Mouse (Mus musculus) lung, embryonic 16.5 days (tissue): ENCODE measurements around the gene Cds1. TPM values are rescaled to one million over a fixed set of nuclear protein-coding genes. Genes with fewer than 3 reads are reported as not detected.
A peak's percentile ranks its signal among the peaks of the same experiment; 100 is the strongest.

Experiments used
- ATAC-seq: fragments of 200-750 bp; cut with Nextera tagmentation; 2 replicates; pipeline ENCODE4 v1.8.0; 2017; ENCODE audit warnings: low read depth, mild to moderate bottlenecking, moderate library complexity
- H3K27ac ChIP-seq: fragments of 300-500 bp; sonication (generic); 2 replicates; pipeline ENCODE4 v1.5.1; 2014; ENCODE audit warnings: mild to moderate bottlenecking, control low read depth, low read length
- H3K27me3 ChIP-seq: fragments of 300-500 bp; sonication (generic); 2 replicates; pipeline ENCODE4 v1.6.1; 2014; ENCODE audit warnings: low read depth, low read length, mixed read lengths; ENCODE audit not compliant: control insufficient read depth, insufficient read depth
- H3K36me3 ChIP-seq: fragments of 300-500 bp; sonication (generic); 2 replicates; pipeline ENCODE4 v1.6.1; 2014; ENCODE audit warnings: low read length; ENCODE audit not compliant: control insufficient read depth, insufficient read depth
- H3K4me1 ChIP-seq: fragments of 300-500 bp; sonication (generic); replicated peaks from 2 replicates; pipeline ENCODE4 v1.6.1; 2014; ENCODE audit warnings: low read length, mixed read lengths; ENCODE audit not compliant: control insufficient read depth, insufficient read depth
- H3K4me2 ChIP-seq: fragments of 300-500 bp; sonication (generic); 2 replicates; pipeline ENCODE4 v1.6.1; 2014; ENCODE audit warnings: low read depth, low read length, control low read depth
- H3K4me3 ChIP-seq: fragments of 300-500 bp; sonication (generic); 2 replicates; pipeline ENCODE4 v1.5.1; 2014; ENCODE audit warnings: mild to moderate bottlenecking, low read length, control low read depth
- H3K9ac ChIP-seq: fragments of 300-500 bp; sonication (generic); 2 replicates; pipeline ENCODE4 v1.6.1; 2014; ENCODE audit warnings: low read length, control low read depth
- H3K9me3 ChIP-seq: fragments of 300-500 bp; sonication (generic); 2 replicates; pipeline ENCODE4 v1.6.1; 2016; ENCODE audit warnings: low read length; ENCODE audit not compliant: control insufficient read depth
- WGBS: fragments of 180-500 bp; shearing (Covaris S2); extraction: QIAGEN DNeasy Blood & Tissue Kit; methylation state at CpG from one replicate; pipeline ENCODE4 v1.1.7; 2014; 5-methylcytosine and 5-hydroxymethylcytosine counted together
- polyA plus RNA-seq: library from polyadenylated mRNA; unstranded; fragments of >200 nt; fragmentation: Nextera tagmentation; extraction: Ambion mirVana; gene quantifications from 2 replicates; pipeline ENCODE4 v1.2.1, GENCODE M21; 2015

The Cds1 gene
- polyA plus RNA-seq, 1 experiment from 2014 or later, result 7.3 TPM

DNA sequence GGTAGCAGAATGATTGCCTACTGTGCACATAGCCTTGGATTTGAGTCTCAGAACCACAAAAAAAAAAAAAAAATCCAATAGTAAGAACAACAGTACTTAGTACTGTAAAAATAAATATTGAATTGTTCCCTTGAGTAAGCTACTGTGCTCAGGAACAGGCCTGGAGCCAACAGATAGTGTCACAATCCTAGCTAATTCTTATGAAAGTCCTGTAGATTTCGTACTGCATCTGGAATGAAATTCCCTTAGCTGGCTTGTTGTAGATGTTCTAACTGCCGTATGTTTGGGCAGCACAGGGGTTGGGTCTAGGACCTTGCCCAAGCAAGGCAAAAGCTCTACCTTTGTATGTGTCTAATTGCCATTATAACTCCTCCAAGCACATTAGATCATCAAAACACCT lies 22.9 kb upstream of the Cds1 start:
- Histone ChIP-seq H3K9ac (no peak overlapping the region), H3K36me3 (no peaks in the 10 kb centered on the region), H3K4me1 (no peaks in the 10 kb centered on the region), H3K4me3 (no peak overlapping the region), H3K27ac (no peak overlapping the region), H3K4me2 (no peak overlapping the region), H3K9me3 (no peaks in the 10 kb centered on the region), H3K27me3 (no peaks in the 10 kb centered on the region)
- 43% methylated on average over 2 of the region's 2 CpGs for WGBS
- ATAC-seq, result peak; percentile 51; the same call in 1 of the 2 replicates

GRCm38 (mm10) chr5:101742425-101742824 lies 22.5 kb upstream of the Cds1 start:
- Histone ChIP-seq H3K9ac (no peak overlapping the region), H3K9me3 (no peaks in the 10 kb centered on the region), H3K4me1 (no peaks in the 10 kb centered on the region), H3K27ac (no peak overlapping the region), H3K36me3 (no peaks in the 10 kb centered on the region), H3K4me3 (no peak overlapping the region), H3K4me2 (no peak overlapping the region), H3K27me3 (no peaks in the 10 kb centered on the region)
- 88% methylated on average over 8 of the region's 8 CpGs for WGBS
- ATAC-seq, result no peak

GRCm38 (mm10) chr5:101744886-101745285 lies 20.0 kb upstream of the Cds1 start:
- Histone ChIP-seq H3K27me3 (no peaks in the 10 kb centered on the region), H3K9ac (no peak overlapping the region), H3K27ac (no peak overlapping the region), H3K4me2 (no peak overlapping the region), H3K36me3 (no peaks in the 10 kb centered on the region), H3K4me1 (no peaks in the 10 kb centered on the region), H3K9me3 (no peaks in the 10 kb centered on the region), H3K4me3 (no peak overlapping the region)
- WGBS, result 83% methylated on average over 6 of the region's 6 CpGs
- ATAC-seq, result no peak

DNA sequence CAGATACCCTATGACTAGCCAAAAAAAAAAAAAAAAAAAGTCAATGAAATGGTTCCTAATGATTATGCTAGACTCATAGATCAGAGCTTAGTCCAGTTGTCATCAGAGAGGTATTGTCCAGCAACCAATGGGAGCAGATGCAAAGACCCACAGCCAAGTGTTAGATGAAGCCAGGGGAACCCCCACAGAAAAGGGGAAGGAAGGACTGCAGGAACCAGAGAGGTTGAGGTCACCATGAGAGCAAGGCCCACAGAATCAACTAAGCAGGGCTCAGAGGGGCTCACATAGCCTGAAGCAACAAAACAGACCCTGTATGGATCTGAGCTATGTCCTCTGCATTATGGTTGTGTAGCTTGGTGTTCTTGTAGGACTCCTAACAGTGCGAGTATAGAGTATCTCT lies 11.2 kb upstream of the Cds1 start:
- Histone ChIP-seq H3K4me3 (no peak overlapping the region), H3K4me1 (no peaks in the 10 kb centered on the region), H3K27ac (no peak overlapping the region), H3K36me3 (no peaks in the 10 kb centered on the region), H3K27me3 (no peaks in the 10 kb centered on the region), H3K9me3 (no peaks in the 10 kb centered on the region), H3K9ac (no peak overlapping the region), H3K4me2 (no peak overlapping the region)
- no peak for ATAC-seq
- 79% methylated on average over 1 of the region's 1 CpGs for WGBS

GRCm38 (mm10) chr5:101757669-101758068 lies 7.3 kb upstream of the Cds1 start:
- Histone ChIP-seq H3K9me3 (no peaks in the 10 kb centered on the region), H3K36me3 (no peaks in the 10 kb centered on the region), H3K4me1 (no peaks in the 10 kb centered on the region), H3K9ac (no peak overlapping the region), H3K4me3 (no peak overlapping the region), H3K27me3 (no peaks in the 10 kb centered on the region), H3K27ac (no peak overlapping the region), H3K4me2 (no peak overlapping the region)
- ATAC-seq, result no peak

DNA sequence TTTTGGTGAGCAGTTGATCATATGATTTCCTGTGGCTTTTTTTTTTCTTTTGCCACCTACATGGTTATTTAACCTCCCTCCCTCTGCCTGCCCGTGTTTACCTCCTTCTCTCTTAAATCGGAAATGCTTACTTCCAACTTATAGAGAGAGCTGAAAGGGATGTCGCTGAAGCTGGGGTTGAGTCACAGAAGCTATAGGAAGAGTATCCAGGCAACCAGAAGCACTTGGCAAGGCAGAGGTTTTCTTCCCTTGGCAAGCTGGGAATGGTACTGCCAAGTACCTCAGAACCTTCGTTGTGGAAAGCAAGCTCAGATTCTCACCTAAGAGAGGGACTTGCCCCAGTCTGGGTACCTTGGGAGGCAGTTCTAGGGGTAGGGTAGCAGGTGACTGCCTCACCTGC lies 3.2 kb upstream of the Cds1 start:
- WGBS, result 53% methylated on average over 4 of the region's 4 CpGs
- no peaks in the 10 kb centered on the region for H3K36me3 ChIP-seq
- no peak overlapping the region for H3K27ac ChIP-seq
- no peaks in the 10 kb centered on the region for H3K9me3 ChIP-seq
- no peak for ATAC-seq
- H3K4me3 ChIP-seq, result no peak overlapping the region
- H3K9ac ChIP-seq, result no peak overlapping the region
- H3K4me2 ChIP-seq, result no peak overlapping the region
- 0 out of 2 replicates have a peak, but pooled peaks cover 6% of the 10 kb centered on the region for H3K4me1 ChIP-seq
- peaks cover 20% of the 10 kb centered on the region for H3K27me3 ChIP-seq

DNA sequence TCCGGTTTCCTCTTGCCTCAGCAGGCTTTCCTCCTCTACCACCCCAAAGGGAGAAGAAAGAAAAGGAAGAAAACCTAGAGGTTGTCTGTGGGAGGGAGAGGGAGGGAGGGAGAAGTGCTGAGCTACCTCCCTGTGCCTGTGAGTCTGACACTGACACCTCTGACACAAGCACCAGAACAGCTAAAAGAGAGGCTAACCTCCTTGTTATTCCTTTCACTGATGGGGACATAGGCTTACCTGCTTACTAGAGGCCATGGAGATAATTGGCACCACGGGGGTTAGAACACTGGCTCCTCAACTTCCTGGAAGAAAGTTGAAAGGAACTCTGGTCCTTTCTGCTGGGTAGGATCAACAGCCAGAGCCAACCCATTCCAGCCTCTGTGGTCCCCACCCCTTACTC lies 1.4 kb upstream of the Cds1 start:
- Histone ChIP-seq H3K36me3 (no peaks in the 10 kb centered on the region), H3K9ac (no peak overlapping the region), H3K27ac (no peak overlapping the region), H3K4me2 (no peak overlapping the region), H3K4me3 (no peak overlapping the region), H3K27me3 (peaks cover 37% of the 10 kb centered on the region), H3K9me3 (no peaks in the 10 kb centered on the region), H3K4me1 (peaks cover 12% of the 10 kb centered on the region; the same call in 1 of the 2 replicates)
- WGBS, result 13% methylated on average over 2 of the region's 2 CpGs
- no peak for ATAC-seq

- H3K27ac ChIP-seq, result peak overlapping the region; percentile 36; the same call in 1 of the 2 replicates
- peaks cover 12% of the 10 kb centered on the region; the same call in 1 of the 2 replicates for H3K4me1 ChIP-seq
- WGBS, result 1% methylated on average over 34 of the region's 45 CpGs
- H3K9ac ChIP-seq, result peak overlapping the region; percentile 76
- peak overlapping the region; percentile 75 for H3K4me3 ChIP-seq
- peak overlapping the region; percentile 100 for H3K4me2 ChIP-seq
- H3K27me3 ChIP-seq, result peaks cover 49% of the 10 kb centered on the region
- no peaks in the 10 kb centered on the region for H3K9me3 ChIP-seq
- H3K36me3 ChIP-seq, result no peaks in the 10 kb centered on the region
- ATAC-seq, result peak; percentile 3
Measured at GRCm38 (mm10) chr5:101765390-101765901, 516 bp downstream of the Cds1 start.

DNA sequence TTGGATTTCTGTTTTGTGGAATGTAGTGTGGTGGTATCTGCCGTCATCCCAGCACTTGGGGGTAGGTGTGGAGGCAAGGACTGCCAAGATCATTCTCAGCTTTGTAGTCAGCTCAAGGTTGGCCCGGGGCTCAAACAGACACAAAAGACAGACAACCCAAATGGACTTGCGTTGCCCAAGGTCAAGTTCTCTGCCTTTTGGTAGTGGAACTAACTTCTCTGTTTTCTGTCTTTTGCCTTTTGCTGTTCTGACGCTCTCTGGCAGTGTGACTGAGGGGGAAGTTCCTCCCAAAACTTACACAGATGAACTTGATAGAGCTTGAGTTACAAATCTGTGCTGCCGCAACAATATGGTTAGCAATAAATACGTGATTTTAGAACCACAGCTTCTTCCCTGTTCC lies 1.3 kb downstream of the Cds1 start:
- Histone ChIP-seq H3K9ac (no peak overlapping the region), H3K4me3 (peak overlapping the region; percentile 75), H3K4me1 (peaks cover 12% of the 10 kb centered on the region; the same call in 1 of the 2 replicates), H3K36me3 (no peaks in the 10 kb centered on the region), H3K27ac (no peak overlapping the region), H3K9me3 (no peaks in the 10 kb centered on the region), H3K27me3 (peaks cover 49% of the 10 kb centered on the region), H3K4me2 (peak overlapping the region; percentile 100)
- no peak for ATAC-seq
- whole genome bisulfite sequencing, result 15% methylated on average over 6 of the region's 6 CpGs

DNA sequence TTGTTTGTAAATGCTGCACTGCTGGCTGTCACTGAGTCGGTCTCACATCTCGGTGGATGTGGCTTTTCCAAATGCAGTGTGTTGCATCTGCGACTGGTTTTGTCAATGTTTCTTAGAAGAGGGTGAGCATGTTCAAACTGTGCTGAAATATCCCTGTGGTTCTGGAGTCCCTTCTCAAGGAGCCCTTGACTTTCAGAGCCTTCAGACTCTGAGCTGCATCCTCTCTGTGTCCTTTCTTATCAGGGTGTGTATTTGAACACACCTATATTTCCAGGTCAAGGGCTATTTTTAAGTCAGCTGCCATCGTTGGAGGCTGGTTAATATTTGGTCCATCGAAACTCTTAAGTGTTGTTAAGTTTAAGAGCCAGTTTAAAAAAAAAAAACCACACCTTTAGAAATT lies 2.2 kb downstream of the Cds1 start:
- H3K27me3 ChIP-seq, result peaks cover 49% of the 10 kb centered on the region
- ATAC-seq, result no peak
- peak overlapping the region; percentile 75 for H3K4me3 ChIP-seq
- 33% methylated on average over 5 of the region's 5 CpGs for WGBS
- H3K36me3 ChIP-seq, result no peaks in the 10 kb centered on the region
- no peak overlapping the region for H3K9ac ChIP-seq
- H3K4me2 ChIP-seq, result peak overlapping the region; percentile 100; the same call in 1 of the 2 replicates
- H3K9me3 ChIP-seq, result no peaks in the 10 kb centered on the region
- peaks cover 12% of the 10 kb centered on the region; the same call in 1 of the 2 replicates for H3K4me1 ChIP-seq
- H3K27ac ChIP-seq, result no peak overlapping the region
